Mouse (Mus musculus) intestine, embryonic 15.5 days (tissue): Measurements from ENCODE around the gene Synrg. TPM values are rescaled to one million over a fixed set of nuclear protein-coding genes. Genes with fewer than 3 reads are reported as not detected.

Source experiments
- ATAC-seq: fragments of 200-750 bp; cut with Nextera tagmentation; 2 replicates; pipeline ENCODE4 v1.8.0; 2017; ENCODE audit warnings: moderate TSS enrichment, moderate library complexity
- H3K27ac ChIP-seq: fragments of 300-500 bp; sonication (generic); 2 replicates; pipeline ENCODE4 v1.5.1; 2015; ENCODE audit warnings: mild to moderate bottlenecking, inconsistent platforms
- H3K27me3 ChIP-seq: fragments of 300-500 bp; sonication (generic); replicated peaks from 2 replicates; pipeline ENCODE4 v1.6.1; 2015; ENCODE audit warnings: inconsistent platforms
- H3K36me3 ChIP-seq: fragments of 300-500 bp; sonication (generic); 2 replicates; pipeline ENCODE4 v1.6.1; 2015; ENCODE audit warnings: inconsistent platforms
- H3K4me1 ChIP-seq: fragments of 300-500 bp; sonication (generic); replicated peaks from 2 replicates; pipeline ENCODE4 v1.6.1; 2015; ENCODE audit warnings: inconsistent platforms
- H3K4me2 ChIP-seq: fragments of 300-500 bp; sonication (generic); replicated peaks from 2 replicates; pipeline ENCODE4 v1.6.1; 2015; ENCODE audit warnings: mild to moderate bottlenecking, inconsistent platforms
- H3K4me3 ChIP-seq: fragments of 300-500 bp; sonication (generic); replicated peaks from 2 replicates; pipeline ENCODE4 v1.5.1; 2015; ENCODE audit warnings: inconsistent platforms
- H3K9ac ChIP-seq: fragments of 300-500 bp; sonication (generic); 2 replicates; pipeline ENCODE4 v1.6.1; 2015; ENCODE audit warnings: inconsistent platforms
- H3K9me3 ChIP-seq: fragments of 300-500 bp; sonication (generic); 2 replicates; pipeline ENCODE4 v1.6.1; 2016; ENCODE audit warnings: inconsistent platforms
- WGBS: fragments of 180-500 bp; shearing (Covaris S2); methylation state at CpG from one replicate; pipeline ENCODE4 v1.1.7; 2015; 5-methylcytosine and 5-hydroxymethylcytosine counted together
- polyA plus RNA-seq: library from polyadenylated mRNA; unstranded; fragments of >200 nt; fragmentation: Nextera tagmentation; extraction: Ambion mirVana; gene quantifications from 2 replicates; pipeline ENCODE4 v1.2.1, GENCODE M21; 2015

Gene Synrg
- polyA plus RNA-seq, 1 experiment from 2014 or later = 10.8 TPM

- no peaks in the 10 kb centered on the region for H3K9me3 ChIP-seq
- H3K36me3 ChIP-seq = no peaks in the 10 kb centered on the region
- H3K4me3 ChIP-seq = no peak overlapping the region
- no peaks in the 10 kb centered on the region for H3K4me1 ChIP-seq
- H3K27ac ChIP-seq = no peak overlapping the region
- no peak for ATAC-seq
- no peak overlapping the region for H3K9ac ChIP-seq
- H3K27me3 ChIP-seq = no peaks in the 10 kb centered on the region
- no peak overlapping the region for H3K4me2 ChIP-seq
- WGBS = 77% methylated on average over 10 of the region's 10 CpGs
Observed at GRCm38 (mm10) chr11:84053524-84054163, 89.4 kb downstream of the Synrg start.

- Histone ChIP-seq H3K4me1 (no peaks in the 10 kb centered on the region), H3K36me3 (no peaks in the 10 kb centered on the region), H3K9ac (no peak overlapping the region), H3K27ac (no peak overlapping the region), H3K4me2 (no peak overlapping the region), H3K4me3 (no peak overlapping the region), H3K9me3 (no peaks in the 10 kb centered on the region), H3K27me3 (no peaks in the 10 kb centered on the region)
- 95% methylated on average over 2 of the region's 2 CpGs for WGBS
- no peak for ATAC-seq
Observed at GRCm38 (mm10) chr11:84057418-84057817, 93.2 kb downstream of the Synrg start.

- Histone ChIP-seq H3K4me1 (no peaks in the 10 kb centered on the region), H3K27me3 (no peaks in the 10 kb centered on the region), H3K9me3 (no peaks in the 10 kb centered on the region), H3K4me3 (no peak overlapping the region), H3K36me3 (no peaks in the 10 kb centered on the region), H3K4me2 (no peak overlapping the region), H3K27ac (no peak overlapping the region), H3K9ac (no peak overlapping the region)
- WGBS = 60% methylated on average over 2 of the region's 2 CpGs
- ATAC-seq = peak; percentile 92
Observed at GRCm38 (mm10) chr11:84059784-84060183, 95.6 kb downstream of the Synrg start.

- Histone ChIP-seq H3K9me3 (no peaks in the 10 kb centered on the region), H3K27me3 (no peaks in the 10 kb centered on the region), H3K27ac (no peak overlapping the region), H3K9ac (no peak overlapping the region), H3K36me3 (no peaks in the 10 kb centered on the region), H3K4me1 (0 out of 2 replicates have a peak, but pooled peaks cover 1% of the 10 kb centered on the region), H3K4me2 (no peak overlapping the region), H3K4me3 (no peak overlapping the region)
- 0 out of 2 replicates have a peak, but pooled peaks have one; percentile 6 for ATAC-seq
- WGBS = 63% methylated on average over 6 of the region's 6 CpGs
Observed at GRCm38 (mm10) chr11:84060635-84061034, 96.4 kb downstream of the Synrg start.

- WGBS = 74% methylated on average over 2 of the region's 2 CpGs
- ATAC-seq = no peak
- Histone ChIP-seq H3K4me3 (no peak overlapping the region), H3K9me3 (no peaks in the 10 kb centered on the region), H3K36me3 (no peaks in the 10 kb centered on the region), H3K27me3 (no peaks in the 10 kb centered on the region), H3K4me1 (peaks cover 11% of the 10 kb centered on the region), H3K4me2 (no peak overlapping the region), H3K9ac (no peak overlapping the region), H3K27ac (no peak overlapping the region)
Observed at GRCm38 (mm10) chr11:84061881-84062280, 97.7 kb downstream of the Synrg start.

GRCm38 (mm10) chr11:84062805-84063204 lies 98.6 kb downstream of the Synrg start:
- 52% methylated on average over 2 of the region's 2 CpGs for WGBS
- H3K4me1 ChIP-seq = peaks cover 13% of the 10 kb centered on the region
- H3K4me2 ChIP-seq = no peak overlapping the region
- no peak overlapping the region for H3K4me3 ChIP-seq
- no peak overlapping the region for H3K27ac ChIP-seq
- H3K27me3 ChIP-seq = no peaks in the 10 kb centered on the region
- ATAC-seq = no peak
- no peak overlapping the region for H3K9ac ChIP-seq
- H3K9me3 ChIP-seq = no peaks in the 10 kb centered on the region
- H3K36me3 ChIP-seq = no peaks in the 10 kb centered on the region

- H3K4me3 ChIP-seq = no peak overlapping the region
- H3K36me3 ChIP-seq = no peaks in the 10 kb centered on the region
- no peak for ATAC-seq
- no peak overlapping the region for H3K4me2 ChIP-seq
- H3K9me3 ChIP-seq = no peaks in the 10 kb centered on the region
- H3K27ac ChIP-seq = no peak overlapping the region
- H3K4me1 ChIP-seq = peaks cover 16% of the 10 kb centered on the region
- WGBS = 81% methylated on average over 3 of the region's 3 CpGs
- H3K27me3 ChIP-seq = no peaks in the 10 kb centered on the region; the same call in 1 of the 2 replicates
- no peak overlapping the region for H3K9ac ChIP-seq
Observed at GRCm38 (mm10) chr11:84063631-84064209, 99.5 kb downstream of the Synrg start.

GRCm38 (mm10) chr11:84066071-84066481 lies 101.8 kb downstream of the Synrg start:
- H3K4me3 ChIP-seq = no peak overlapping the region

GRCm38 (mm10) chr11:84066927-84067645 lies 102.9 kb downstream of the Synrg start:
- Histone ChIP-seq H3K4me3 (peak overlapping the region; percentile 61), H3K4me1 (peaks cover 20% of the 10 kb centered on the region), H3K9ac (no peak overlapping the region), H3K36me3 (no peaks in the 10 kb centered on the region), H3K4me2 (peak overlapping the region; percentile 82), H3K27ac (no peak overlapping the region), H3K9me3 (no peaks in the 10 kb centered on the region), H3K27me3 (no peaks in the 10 kb centered on the region; the same call in 1 of the 2 replicates)
- ATAC-seq = 0 out of 2 replicates have a peak, but pooled peaks have one; percentile 37
- WGBS = 6% methylated on average over 18 of the region's 18 CpGs

More at GRCm38 (mm10) chr11:84066071-84066481, 101.8 kb downstream of the Synrg start:
- no peaks in the 10 kb centered on the region; the same call in 1 of the 2 replicates for H3K27me3 ChIP-seq
- H3K4me2 ChIP-seq = peak overlapping the region; percentile 38
- no peaks in the 10 kb centered on the region for H3K36me3 ChIP-seq
- no peaks in the 10 kb centered on the region for H3K9me3 ChIP-seq
- peaks cover 20% of the 10 kb centered on the region for H3K4me1 ChIP-seq
- H3K27ac ChIP-seq = no peak overlapping the region
- WGBS = 5% methylated on average over 11 of the region's 11 CpGs
- ATAC-seq = no peak
- H3K9ac ChIP-seq = no peak overlapping the region

GRCm38 (mm10) chr11:84067720-84068190 lies 103.5 kb downstream of the Synrg start:
- Histone ChIP-seq H3K9me3 (no peaks in the 10 kb centered on the region), H3K27me3 (no peaks in the 10 kb centered on the region; the same call in 1 of the 2 replicates), H3K27ac (no peak overlapping the region), H3K4me2 (peak overlapping the region; percentile 82), H3K9ac (peak overlapping the region; percentile 61), H3K4me3 (peak overlapping the region; percentile 61), H3K36me3 (no peaks in the 10 kb centered on the region), H3K4me1 (peaks cover 20% of the 10 kb centered on the region)
- ATAC-seq = peak; percentile 29
- 3% methylated on average over 21 of the region's 21 CpGs for WGBS

- Histone ChIP-seq H3K9me3 (no peaks in the 10 kb centered on the region), H3K9ac (peak overlapping the region; percentile 61), H3K27ac (no peak overlapping the region), H3K4me1 (peaks cover 22% of the 10 kb centered on the region), H3K27me3 (no peaks in the 10 kb centered on the region; the same call in 1 of the 2 replicates), H3K36me3 (no peaks in the 10 kb centered on the region), H3K4me2 (peak overlapping the region; percentile 82), H3K4me3 (peak overlapping the region; percentile 61)
- 3% methylated on average over 63 of the region's 63 CpGs for WGBS
- ATAC-seq = peak; percentile 80
Observed at GRCm38 (mm10) chr11:84068191-84069033, 104.2 kb downstream of the Synrg start.
